Mouse (Mus musculus) limb, embryonic 11.5 days (tissue): ENCODE measurements around the gene Tenm4. TPM values are rescaled to one million over a fixed set of nuclear protein-coding genes. Genes with fewer than 3 reads are reported as not detected.

Source experiments
- ATAC-seq: fragments of 200-750 bp; cut with Nextera tagmentation; 2 replicates; pipeline ENCODE4 v1.8.0; 2017; ENCODE audit warnings: low read depth; ENCODE audit not compliant: insufficient number of reproducible peaks, low FRiP score, low TSS enrichment
- DNase-seq: peaks from one replicate; pipeline ENCODE4 v3.0.0-alpha.2; 2015; ENCODE audit warnings: low spot score
- H3K27ac ChIP-seq: fragments of 300-500 bp; sonication (generic); replicated peaks from 2 replicates; pipeline ENCODE4 v1.5.1; 2014; ENCODE audit warnings: low read depth, mild to moderate bottlenecking, low read length
- H3K27me3 ChIP-seq: fragments of 300-500 bp; sonication (generic); 2 replicates; pipeline ENCODE4 v1.6.1; 2014; ENCODE audit warnings: mild to moderate bottlenecking, low read length, mixed read lengths; ENCODE audit not compliant: control insufficient read depth, insufficient read depth
- H3K36me3 ChIP-seq: fragments of 300-500 bp; sonication (generic); 2 replicates; pipeline ENCODE4 v1.6.1; 2014; ENCODE audit warnings: mild to moderate bottlenecking, low read length, moderate library complexity, mixed read lengths; ENCODE audit not compliant: control insufficient read depth, insufficient read depth
- H3K4me1 ChIP-seq: fragments of 300-500 bp; sonication (generic); 2 replicates; pipeline ENCODE4 v1.6.1; 2014; ENCODE audit warnings: low read length, mixed read lengths; ENCODE audit not compliant: control insufficient read depth, insufficient read depth
- H3K4me2 ChIP-seq: fragments of 300-500 bp; sonication (generic); 2 replicates; pipeline ENCODE4 v1.6.1; 2014; ENCODE audit warnings: low read depth, mild to moderate bottlenecking, moderate library complexity; ENCODE audit not compliant: severe bottlenecking
- H3K4me3 ChIP-seq: fragments of 300-500 bp; sonication (generic); 2 replicates; pipeline ENCODE4 v1.5.1; 2014; ENCODE audit warnings: low read depth, low read length
- H3K9ac ChIP-seq: fragments of 300-500 bp; sonication (generic); 2 replicates; pipeline ENCODE4 v1.6.1; 2014; ENCODE audit warnings: mild to moderate bottlenecking, low read length
- H3K9me3 ChIP-seq: fragments of 300-500 bp; sonication (generic); 2 replicates; pipeline ENCODE4 v1.6.1; 2016; ENCODE audit warnings: low read length; ENCODE audit not compliant: control insufficient read depth
- WGBS: fragments of 180-500 bp; shearing (Covaris S2); extraction: QIAGEN DNeasy Blood & Tissue Kit; methylation state at CpG from one replicate; pipeline ENCODE4 v1.1.7; 2014; 5-methylcytosine and 5-hydroxymethylcytosine counted together
- polyA plus RNA-seq: library from polyadenylated mRNA; unstranded; fragments of >200 nt; fragmentation: Nextera tagmentation; extraction: Ambion mirVana; gene quantifications from 2 replicates; pipeline ENCODE4 v1.2.1, GENCODE M21; 2014

The Tenm4 gene
- polyA plus RNA-seq, 1 experiment from 2014 or later = 43.1 TPM

DNA sequence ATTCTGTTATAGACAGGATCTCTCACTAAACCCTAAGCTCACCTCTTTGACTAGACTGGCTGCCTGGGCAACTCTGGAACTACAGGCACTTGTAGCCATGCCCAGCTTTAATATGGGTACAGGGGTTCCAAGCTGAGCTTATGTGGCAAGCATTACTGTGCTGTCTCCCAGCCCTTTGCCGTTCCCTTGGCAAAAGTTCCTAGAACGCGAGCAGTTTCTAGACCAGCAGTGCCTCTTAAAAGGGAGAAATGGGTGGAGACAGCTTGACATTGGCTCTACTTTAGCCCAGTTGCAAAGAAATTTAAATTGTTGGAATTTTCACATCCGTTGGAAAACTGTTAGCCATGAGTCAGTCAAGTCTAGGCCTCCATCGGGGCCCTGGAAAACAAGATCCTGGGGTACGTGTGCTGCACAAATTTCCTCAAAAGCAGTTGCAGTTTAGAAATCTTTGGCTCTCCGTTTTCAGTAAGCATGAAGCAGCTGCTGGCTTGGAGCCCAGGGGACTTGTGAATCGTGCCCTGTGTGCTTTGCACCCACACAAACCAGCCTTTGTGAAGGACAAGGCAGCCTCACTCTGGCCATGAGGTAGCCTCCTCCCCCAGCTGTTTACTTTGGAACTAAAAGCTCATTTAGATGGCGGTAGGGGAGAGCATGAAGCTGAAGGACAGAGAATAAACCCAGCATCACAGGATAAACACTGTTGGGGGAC, 625.1 kb downstream of the Tenm4 start:
- 60% methylated on average over 9 of the region's 9 CpGs for WGBS
- no peak overlapping the region for H3K4me2 ChIP-seq
- no peak overlapping the region for H3K4me3 ChIP-seq
- DNase-seq = peak; percentile 59
- ATAC-seq = peak; percentile 23; the same call in 1 of the 2 replicates
- peak overlapping the region; percentile 74 for H3K27ac ChIP-seq
- H3K9me3 ChIP-seq = no peaks in the 10 kb centered on the region
- no peaks in the 10 kb centered on the region for H3K36me3 ChIP-seq
- no peak overlapping the region for H3K9ac ChIP-seq
- no peaks in the 10 kb centered on the region for H3K27me3 ChIP-seq
- H3K4me1 ChIP-seq = peaks cover 53% of the 10 kb centered on the region

DNA sequence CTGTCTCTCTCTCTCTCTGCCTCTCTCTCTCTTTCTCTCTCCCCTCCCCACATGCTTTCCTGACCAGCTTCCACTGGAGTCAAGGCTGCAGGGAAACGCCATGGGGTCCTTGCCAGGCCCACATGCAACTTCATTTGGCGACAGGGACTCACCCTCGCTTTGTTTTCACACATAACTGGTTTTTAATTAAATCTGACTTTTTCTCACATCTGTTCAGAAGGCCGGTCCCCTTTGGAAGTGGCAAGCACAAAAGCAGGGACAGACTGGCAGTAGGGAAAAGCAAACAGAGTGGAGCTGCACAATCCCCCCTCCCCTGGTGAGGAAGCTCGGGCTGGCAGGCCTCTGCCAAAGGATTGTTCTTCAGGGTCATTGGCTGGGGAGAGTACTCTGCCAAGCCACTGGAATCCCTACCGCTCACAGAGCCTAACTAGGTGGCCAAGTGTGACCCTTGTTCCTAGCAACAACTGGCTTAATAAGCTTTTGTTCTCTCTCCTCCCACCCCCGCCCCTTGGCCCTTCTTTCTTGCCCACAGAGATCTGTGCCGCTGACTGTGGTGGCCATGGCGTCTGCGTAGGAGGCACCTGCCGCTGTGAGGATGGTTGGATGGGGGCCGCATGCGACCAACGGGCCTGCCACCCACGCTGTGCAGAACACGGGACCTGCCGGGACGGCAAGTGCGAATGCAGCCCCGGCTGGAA, 625.9 kb downstream of the Tenm4 start:
- ATAC-seq (no peak), DNase-seq (peak; percentile 44)
- peak overlapping the region; percentile 74 for H3K27ac ChIP-seq
- 65% methylated on average over 19 of the region's 20 CpGs for WGBS
- H3K4me3 ChIP-seq = no peak overlapping the region
- H3K9me3 ChIP-seq = no peaks in the 10 kb centered on the region
- H3K9ac ChIP-seq = no peak overlapping the region; the same call in 1 of the 2 replicates
- no peak overlapping the region for H3K4me2 ChIP-seq
- no peaks in the 10 kb centered on the region for H3K27me3 ChIP-seq
- H3K4me1 ChIP-seq = peaks cover 53% of the 10 kb centered on the region
- H3K36me3 ChIP-seq = no peaks in the 10 kb centered on the region

DNA sequence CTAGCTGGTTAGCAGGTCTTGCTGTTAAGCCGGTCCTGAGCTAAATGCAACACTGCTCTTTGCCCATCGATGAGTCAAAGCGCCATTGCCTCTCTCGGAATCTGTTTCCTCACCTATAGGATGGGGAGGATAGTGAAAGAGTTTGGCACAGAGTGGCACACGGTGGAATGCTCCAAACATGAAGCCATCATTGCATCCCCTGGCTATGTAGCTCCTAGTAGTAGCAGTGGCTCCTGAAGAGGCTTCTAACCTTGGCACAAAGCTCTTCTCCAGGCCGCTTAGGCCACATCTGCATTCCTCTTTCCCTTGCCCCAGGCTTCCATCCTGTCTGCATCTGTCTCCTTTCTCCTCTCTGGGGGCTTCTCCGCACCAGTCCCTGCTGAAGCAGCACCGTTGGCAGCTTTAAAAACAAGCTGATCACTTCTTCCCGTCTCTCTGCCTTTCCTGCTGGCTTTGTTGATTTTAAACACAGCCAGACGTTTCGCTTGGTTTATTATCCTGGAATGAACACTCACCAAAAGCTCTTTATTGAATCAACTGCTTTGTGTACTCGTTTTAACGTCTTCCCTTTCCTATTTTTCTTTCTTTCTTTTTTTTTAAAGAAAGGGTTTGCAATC, 626.8 kb downstream of the Tenm4 start:
- no peak overlapping the region for H3K4me3 ChIP-seq
- H3K36me3 ChIP-seq = no peaks in the 10 kb centered on the region
- peaks cover 47% of the 10 kb centered on the region for H3K4me1 ChIP-seq
- DNase-seq (peak; percentile 42), ATAC-seq (no peak)
- H3K9ac ChIP-seq = peak overlapping the region; percentile 49
- no peaks in the 10 kb centered on the region for H3K9me3 ChIP-seq
- 40% methylated on average over 13 of the region's 13 CpGs for WGBS
- H3K27ac ChIP-seq = peak overlapping the region; percentile 74
- H3K4me2 ChIP-seq = no peak overlapping the region
- no peaks in the 10 kb centered on the region for H3K27me3 ChIP-seq

DNA sequence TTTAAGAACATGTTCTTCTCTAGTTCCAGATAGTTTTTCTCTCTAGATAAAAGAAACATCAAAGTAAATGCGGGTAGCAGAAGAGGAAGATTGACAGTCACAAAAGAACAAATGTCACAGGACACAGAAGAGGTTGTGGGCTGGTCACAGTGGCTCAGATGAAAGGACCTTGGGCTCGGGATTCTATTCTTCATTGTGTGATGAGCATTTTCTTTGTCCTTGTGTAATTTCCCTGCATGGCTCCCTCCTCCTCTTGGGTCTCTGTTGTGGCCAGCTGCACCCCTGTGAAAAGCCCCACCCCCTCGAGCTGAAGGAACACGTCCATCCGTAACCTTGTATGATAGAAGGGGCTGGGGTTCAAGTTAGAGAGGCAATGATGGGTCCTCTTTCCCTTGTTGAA, 628.8 kb downstream of the Tenm4 start:
- H3K4me2 ChIP-seq = no peak overlapping the region
- no peak overlapping the region for H3K4me3 ChIP-seq
- DNase-seq (no peak), ATAC-seq (no peak)
- WGBS = 71% methylated on average over 5 of the region's 5 CpGs
- H3K36me3 ChIP-seq = no peaks in the 10 kb centered on the region
- H3K4me1 ChIP-seq = peaks cover 37% of the 10 kb centered on the region
- no peak overlapping the region for H3K9ac ChIP-seq
- no peaks in the 10 kb centered on the region for H3K27me3 ChIP-seq
- H3K9me3 ChIP-seq = no peaks in the 10 kb centered on the region
- no peak overlapping the region for H3K27ac ChIP-seq

DNA sequence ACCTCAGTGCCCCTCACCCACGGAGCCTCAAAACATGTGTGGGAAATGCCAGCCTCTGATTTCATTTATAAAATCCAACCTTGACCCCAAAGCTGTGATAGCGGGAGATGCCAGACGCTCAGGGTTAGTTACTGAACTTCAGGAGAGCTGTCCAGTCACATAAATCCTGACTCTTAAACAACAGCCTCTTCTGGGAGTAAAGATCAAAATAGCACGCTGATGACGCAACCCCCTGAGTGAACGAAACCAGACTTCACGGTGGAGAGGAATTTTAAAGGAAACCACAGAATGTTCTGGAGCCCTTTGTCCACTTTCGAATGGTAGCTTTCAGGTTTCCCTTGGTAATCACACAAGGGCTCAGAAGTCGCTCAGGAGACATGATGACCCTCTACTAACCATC, 630.3 kb downstream of the Tenm4 start:
- Histone ChIP-seq H3K27me3 (no peaks in the 10 kb centered on the region), H3K36me3 (no peaks in the 10 kb centered on the region), H3K9me3 (no peaks in the 10 kb centered on the region), H3K4me1 (peaks cover 30% of the 10 kb centered on the region), H3K9ac (no peak overlapping the region), H3K4me2 (no peak overlapping the region), H3K4me3 (no peak overlapping the region), H3K27ac (no peak overlapping the region)
- ATAC-seq (no peak), DNase-seq (no peak)
- WGBS = 34% methylated on average over 9 of the region's 9 CpGs

DNA sequence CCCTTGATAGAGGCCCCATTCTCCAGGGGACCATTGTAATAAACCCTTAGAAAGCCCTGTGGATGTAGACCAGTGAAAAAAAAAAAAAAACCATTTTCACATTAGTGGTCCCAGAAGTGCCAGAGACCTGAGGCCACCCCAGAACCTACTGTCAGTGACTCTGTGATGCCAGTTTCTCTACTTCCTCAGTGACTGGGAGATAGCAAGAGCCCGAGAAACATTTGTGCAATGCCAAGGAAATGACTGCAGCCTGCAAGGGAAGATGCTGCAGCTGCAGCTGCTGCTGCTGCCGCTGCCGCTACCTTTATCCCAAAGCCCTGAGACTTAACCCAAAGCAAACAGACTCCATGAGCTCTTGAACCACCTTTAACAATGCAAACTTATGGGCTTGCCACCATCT, 631.2 kb downstream of the Tenm4 start:
- DNase-seq (no peak), ATAC-seq (no peak)
- H3K9ac ChIP-seq = no peak overlapping the region
- no peak overlapping the region for H3K4me2 ChIP-seq
- no peaks in the 10 kb centered on the region for H3K27me3 ChIP-seq
- peaks cover 21% of the 10 kb centered on the region for H3K4me1 ChIP-seq
- H3K36me3 ChIP-seq = no peaks in the 10 kb centered on the region
- no peak overlapping the region for H3K27ac ChIP-seq
- WGBS = 91% methylated on average over 3 of the region's 3 CpGs
- no peaks in the 10 kb centered on the region for H3K9me3 ChIP-seq
- no peak overlapping the region for H3K4me3 ChIP-seq

DNA sequence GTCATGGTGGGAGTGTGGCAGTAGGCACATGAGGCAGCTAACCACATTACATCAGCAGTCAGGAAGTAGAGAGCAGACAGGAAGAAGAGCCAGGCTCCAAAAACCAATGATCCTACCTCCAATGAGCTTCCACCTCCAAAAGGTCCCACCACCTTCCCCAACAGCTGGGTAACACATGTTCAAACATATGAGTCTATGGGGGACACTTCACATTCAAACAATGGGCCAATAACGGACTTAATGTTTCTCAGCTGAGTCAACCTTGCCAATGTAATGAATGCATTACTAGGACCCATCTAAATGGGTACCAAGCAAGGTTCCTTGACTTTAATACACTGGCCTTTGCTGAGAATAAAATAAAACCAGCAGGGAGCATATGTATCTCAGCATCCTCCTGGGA, 635.5 kb downstream of the Tenm4 start:
- ATAC-seq (no peak), DNase-seq (no peak)
- Histone ChIP-seq H3K4me3 (no peak overlapping the region), H3K27ac (no peak overlapping the region), H3K4me2 (no peak overlapping the region), H3K4me1 (no peaks in the 10 kb centered on the region), H3K9me3 (no peaks in the 10 kb centered on the region), H3K9ac (no peak overlapping the region), H3K27me3 (no peaks in the 10 kb centered on the region), H3K36me3 (no peaks in the 10 kb centered on the region)
- 73% methylated on average over 1 of the region's 1 CpGs for WGBS

DNA sequence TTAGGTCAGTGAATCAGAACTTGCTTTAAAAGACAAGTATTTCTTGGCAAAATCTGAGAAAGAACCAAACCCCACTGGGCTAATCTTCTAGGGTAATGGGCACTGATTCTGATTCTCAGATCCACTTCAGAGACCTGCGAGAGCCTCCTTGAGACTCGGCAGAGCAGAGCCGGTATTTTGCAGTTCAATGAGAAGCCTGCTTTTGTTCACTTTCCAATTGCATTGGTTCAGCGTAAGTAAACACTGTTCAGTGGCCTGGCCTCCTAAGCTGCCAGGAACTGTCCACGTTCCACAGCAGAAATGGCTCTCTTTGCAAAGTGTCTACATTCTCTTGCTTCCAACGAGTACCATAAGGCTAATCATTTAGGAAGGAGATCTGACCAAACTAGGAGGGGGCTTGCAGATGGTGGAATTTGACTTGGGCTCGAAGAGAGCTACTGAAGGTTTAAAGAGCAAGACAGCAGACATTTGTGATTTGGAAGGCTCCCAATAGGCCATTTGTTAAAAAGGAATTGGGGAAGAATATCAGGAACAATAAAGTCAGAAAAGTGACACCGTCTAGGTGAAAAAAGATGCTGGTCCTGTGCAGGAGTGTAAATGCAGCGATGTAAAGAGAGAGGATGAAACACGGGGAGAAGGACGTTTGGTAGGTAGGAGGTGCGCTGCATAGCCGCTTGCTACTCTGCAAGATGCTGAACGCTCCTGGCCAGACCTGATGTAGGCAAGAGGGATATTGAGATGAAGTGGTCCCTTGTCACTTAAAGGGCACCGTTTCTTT, 636.4 kb downstream of the Tenm4 start:
- H3K4me3 ChIP-seq = no peak overlapping the region
- no peak overlapping the region for H3K27ac ChIP-seq
- no peaks in the 10 kb centered on the region for H3K27me3 ChIP-seq
- no peak overlapping the region for H3K4me2 ChIP-seq
- 76% methylated on average over 15 of the region's 15 CpGs for WGBS
- H3K9me3 ChIP-seq = no peaks in the 10 kb centered on the region
- DNase-seq (no peak), ATAC-seq (no peak)
- no peaks in the 10 kb centered on the region for H3K4me1 ChIP-seq
- no peaks in the 10 kb centered on the region for H3K36me3 ChIP-seq
- H3K9ac ChIP-seq = no peak overlapping the region
